Mouse (Mus musculus) stomach, embryonic 14.5 days (tissue): ENCODE measurements around the gene Rbks. TPM values are rescaled to one million over a fixed set of nuclear protein-coding genes. Genes with fewer than 3 reads are reported as not detected.

ENCODE experiments used
- ATAC-seq: fragments of 200-750 bp; cut with Nextera tagmentation; 2 replicates; pipeline ENCODE4 v1.8.0; 2017; ENCODE audit warnings: low read depth, moderate TSS enrichment; ENCODE audit not compliant: insufficient number of reproducible peaks, insufficient read depth, low FRiP score
- H3K27ac ChIP-seq: fragments of 300-500 bp; sonication (generic); 2 replicates; pipeline ENCODE4 v1.5.1; 2014; ENCODE audit warnings: mild to moderate bottlenecking, low read length, moderate library complexity, mixed read lengths
- H3K27me3 ChIP-seq: fragments of 300-500 bp; sonication (generic); 2 replicates; pipeline ENCODE4 v1.6.1; 2014; ENCODE audit warnings: low read length, control low read depth, mixed read lengths; ENCODE audit not compliant: control insufficient read depth, insufficient read depth
- H3K36me3 ChIP-seq: fragments of 300-500 bp; sonication (generic); 2 replicates; pipeline ENCODE4 v1.6.1; 2014; ENCODE audit warnings: mild to moderate bottlenecking, control low read depth, low read length, moderate library complexity, mixed read lengths; ENCODE audit not compliant: control insufficient read depth, insufficient read depth
- H3K4me1 ChIP-seq: fragments of 300-500 bp; sonication (generic); 2 replicates; pipeline ENCODE4 v1.6.1; 2014; ENCODE audit warnings: low read length, control low read depth, mixed read lengths; ENCODE audit not compliant: control insufficient read depth, insufficient read depth
- H3K4me2 ChIP-seq: fragments of 300-500 bp; sonication (generic); replicated peaks from 2 replicates; pipeline ENCODE4 v1.6.1; 2014; ENCODE audit warnings: low read depth, low read length, control low read depth
- H3K4me3 ChIP-seq: fragments of 300-500 bp; sonication (generic); 2 replicates; pipeline ENCODE4 v1.5.1; 2014; ENCODE audit warnings: low read depth, low read length, control low read depth
- H3K9ac ChIP-seq: fragments of 300-500 bp; sonication (generic); replicated peaks from 2 replicates; pipeline ENCODE4 v1.6.1; 2014; ENCODE audit warnings: low read depth, mild to moderate bottlenecking, control low read depth, low read length, moderate library complexity, mixed read lengths
- H3K9me3 ChIP-seq: fragments of 300-500 bp; sonication (generic); 2 replicates; pipeline ENCODE4 v1.6.1; 2016; ENCODE audit warnings: low read depth, low read length, control low read depth; ENCODE audit not compliant: control insufficient read depth
- WGBS: fragments of 180-500 bp; shearing (Covaris S2); extraction: QIAGEN DNeasy Blood & Tissue Kit; methylation state at CpG from one replicate; pipeline ENCODE4 v1.1.7; 2014; 5-methylcytosine and 5-hydroxymethylcytosine counted together
- polyA plus RNA-seq: library from polyadenylated mRNA; unstranded; fragments of >200 nt; fragmentation: Nextera tagmentation; extraction: Ambion mirVana; gene quantifications from 2 replicates; pipeline ENCODE4 v1.2.1, GENCODE M21; 2014

Rbks gene
- polyA plus RNA-seq, 1 experiment from 2014 or later: 2.2 TPM

DNA sequence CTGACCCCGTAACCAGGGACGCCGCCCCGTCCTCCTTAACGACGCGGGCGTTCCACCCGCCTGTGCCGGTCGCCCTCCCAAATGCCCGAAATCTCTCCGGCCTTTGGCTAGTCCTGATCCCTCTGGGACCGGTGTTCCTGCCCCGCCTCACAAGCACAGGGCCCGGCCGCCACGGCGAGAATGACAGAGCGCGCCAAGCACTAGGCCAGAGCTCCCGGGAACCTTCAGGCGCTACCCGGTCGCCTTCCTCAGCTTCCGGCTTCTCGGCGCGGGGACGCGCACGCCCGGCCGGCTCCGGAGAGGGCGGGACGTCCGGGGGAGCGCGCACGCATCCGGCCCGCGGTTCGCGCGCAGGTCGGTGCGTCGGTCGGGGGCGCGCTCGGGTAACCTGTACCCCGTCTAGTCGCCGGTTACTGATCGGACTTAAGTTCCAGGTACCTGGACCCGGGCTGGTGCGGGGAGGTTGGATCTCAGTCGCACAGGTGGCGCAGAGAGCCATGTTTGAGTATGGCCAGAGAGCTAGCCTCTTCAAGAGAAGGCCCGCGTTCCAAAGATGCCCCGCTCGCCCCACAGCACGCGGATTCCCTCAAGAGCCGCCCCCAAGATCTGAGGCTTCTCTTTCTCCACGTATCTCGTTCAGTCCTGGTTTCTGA, 343 bp upstream of the Rbks start, which contains the start of gene Babam2:
Babam2 (plus strand) TSS at position 41 of the 653 bp plus-strand sequence.
- Histone ChIP-seq H3K4me3 (peak within 1 kb of the TSS; percentile 68), H3K36me3 (no peaks in the 10 kb centered on the region), H3K4me1 (0 out of 2 replicates have a peak, but pooled peaks cover 11% of the 10 kb centered on the region), H3K27ac (peak within 1 kb of the TSS; percentile 95), H3K9me3 (no peaks in the 10 kb centered on the region), H3K4me2 (peak within 1 kb of the TSS; percentile 67), H3K9ac (peak within 1 kb of the TSS; percentile 75), H3K27me3 (no peaks in the 10 kb centered on the region)
- WGBS: under 1% methylated on average over 71 of the region's 71 CpGs
- peak; percentile 92 for ATAC-seq

DNA sequence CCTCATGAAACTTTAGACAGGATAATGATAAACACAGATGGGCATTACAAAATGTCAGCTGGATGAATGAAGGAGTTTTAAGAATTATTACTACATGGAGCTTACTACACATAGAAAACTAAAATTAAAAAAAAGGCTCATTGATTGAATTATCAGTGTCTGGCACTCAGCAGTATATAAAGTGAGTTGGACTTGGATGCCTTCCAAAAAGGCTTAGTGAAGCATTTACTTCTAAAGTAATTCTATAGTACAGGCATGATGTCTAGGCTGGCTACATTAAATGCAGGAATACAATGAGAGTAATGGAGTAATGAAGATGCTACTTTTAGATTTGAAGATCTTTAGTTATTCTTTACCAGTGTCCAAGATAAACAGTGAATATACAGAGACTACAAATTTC, 4.2 kb downstream of the Rbks start:
- no peak overlapping the region for H3K27ac ChIP-seq
- 0 out of 2 replicates have a peak, but pooled peaks cover 6% of the 10 kb centered on the region for H3K4me1 ChIP-seq
- H3K27me3 ChIP-seq: no peaks in the 10 kb centered on the region
- no peak overlapping the region for H3K4me3 ChIP-seq
- H3K9me3 ChIP-seq: no peaks in the 10 kb centered on the region
- H3K36me3 ChIP-seq: no peaks in the 10 kb centered on the region
- no peak for ATAC-seq
- no peak overlapping the region for H3K9ac ChIP-seq
- H3K4me2 ChIP-seq: no peak overlapping the region

DNA sequence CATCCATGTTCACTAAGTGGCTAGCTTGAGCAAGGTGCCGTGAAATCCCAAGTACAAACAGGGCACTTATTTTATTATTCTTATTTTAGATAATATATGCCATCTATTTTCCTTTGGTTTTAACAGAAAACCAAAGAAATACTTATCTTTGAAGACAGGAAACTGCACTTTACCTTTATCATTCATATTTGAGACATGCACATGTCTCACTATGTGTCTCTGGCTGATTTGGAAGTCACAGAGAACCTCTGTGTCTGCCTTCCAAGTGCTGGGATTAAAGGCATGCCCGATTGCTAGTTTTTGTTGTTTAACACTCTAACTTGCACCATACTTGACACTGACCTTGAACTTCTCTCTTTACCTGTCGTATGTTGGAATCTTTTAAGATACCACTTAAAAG, 9.5 kb downstream of the Rbks start:
- 85% methylated on average over 3 of the region's 3 CpGs for WGBS
- ATAC-seq: no peak
- no peaks in the 10 kb centered on the region for H3K9me3 ChIP-seq
- 0 out of 2 replicates have a peak, but pooled peaks cover 2% of the 10 kb centered on the region for H3K4me1 ChIP-seq
- H3K27ac ChIP-seq: no peak overlapping the region
- H3K4me3 ChIP-seq: no peak overlapping the region
- H3K36me3 ChIP-seq: no peaks in the 10 kb centered on the region
- no peaks in the 10 kb centered on the region for H3K27me3 ChIP-seq
- no peak overlapping the region for H3K4me2 ChIP-seq
- no peak overlapping the region for H3K9ac ChIP-seq

DNA sequence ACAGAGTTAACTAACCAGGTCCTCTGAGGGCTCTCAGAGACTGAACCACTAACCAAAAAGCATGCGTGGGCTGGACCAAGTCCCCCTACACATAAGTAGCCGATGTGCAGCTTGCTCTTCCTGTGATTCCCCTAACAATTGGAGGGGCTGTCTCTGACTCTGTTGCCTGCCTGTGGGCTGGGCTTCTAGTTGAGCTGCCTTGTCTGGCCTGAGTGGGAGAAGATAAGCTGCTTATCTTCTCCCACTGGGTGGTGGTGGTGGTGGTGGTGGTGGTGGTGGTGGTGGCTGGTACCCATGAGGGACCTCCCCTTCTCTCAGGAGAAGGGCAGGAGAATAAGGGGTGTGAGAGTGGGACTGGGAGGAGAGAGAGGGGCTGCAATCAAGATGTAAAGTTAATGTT, 11.4 kb downstream of the Rbks start:
- WGBS: 64% methylated on average over 2 of the region's 2 CpGs
- no peak for ATAC-seq
- Histone ChIP-seq H3K36me3 (no peaks in the 10 kb centered on the region), H3K4me3 (no peak overlapping the region), H3K27ac (no peak overlapping the region), H3K4me2 (no peak overlapping the region), H3K9ac (no peak overlapping the region), H3K27me3 (no peaks in the 10 kb centered on the region), H3K9me3 (no peaks in the 10 kb centered on the region), H3K4me1 (no peaks in the 10 kb centered on the region)

DNA sequence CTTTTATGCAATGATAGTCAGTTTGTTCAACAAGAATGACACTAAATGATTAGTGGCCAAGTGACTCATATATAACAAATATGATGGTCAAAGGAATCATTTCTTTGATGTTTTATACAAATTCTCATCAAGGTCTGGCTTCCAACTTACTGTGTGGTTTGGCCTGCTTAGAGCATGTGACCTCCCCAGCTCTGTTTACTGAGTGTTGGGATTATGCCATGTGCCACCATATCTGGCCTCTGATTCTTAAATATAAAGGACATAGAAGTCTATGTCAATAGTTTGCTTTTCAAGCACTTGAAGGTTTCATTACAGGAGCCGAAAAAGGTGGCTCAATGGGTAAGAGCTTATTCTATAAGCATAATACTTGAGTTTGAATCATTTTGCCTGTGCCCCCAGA, 15.1 kb downstream of the Rbks start:
- no peak overlapping the region for H3K9ac ChIP-seq
- 86% methylated on average over 1 of the region's 1 CpGs for WGBS
- H3K27me3 ChIP-seq: no peaks in the 10 kb centered on the region
- H3K4me3 ChIP-seq: no peak overlapping the region
- H3K4me2 ChIP-seq: no peak overlapping the region
- no peaks in the 10 kb centered on the region for H3K36me3 ChIP-seq
- H3K4me1 ChIP-seq: no peaks in the 10 kb centered on the region
- H3K27ac ChIP-seq: no peak overlapping the region
- H3K9me3 ChIP-seq: no peaks in the 10 kb centered on the region
- ATAC-seq: no peak

DNA sequence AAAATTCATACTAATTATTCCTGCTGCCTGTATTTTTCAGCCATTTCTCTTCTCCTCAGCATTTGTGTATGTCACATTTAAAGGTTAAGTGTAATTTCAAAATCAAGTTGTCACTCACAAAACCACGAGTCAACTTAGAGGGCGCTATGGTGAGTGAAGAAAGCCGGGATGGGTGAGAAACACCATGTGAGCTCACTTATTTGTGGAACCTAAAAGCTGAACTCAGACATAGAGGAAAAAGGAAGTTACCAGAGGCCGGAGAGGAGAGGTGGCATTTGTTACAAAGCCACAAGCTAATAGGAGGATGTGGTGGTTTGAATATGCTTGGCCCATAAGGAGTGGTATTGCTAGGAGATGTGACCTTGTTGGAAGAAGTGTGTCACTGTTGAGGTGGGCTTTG, 17.2 kb downstream of the Rbks start:
- ATAC-seq: no peak
- 73% methylated on average over 4 of the region's 4 CpGs for WGBS

DNA sequence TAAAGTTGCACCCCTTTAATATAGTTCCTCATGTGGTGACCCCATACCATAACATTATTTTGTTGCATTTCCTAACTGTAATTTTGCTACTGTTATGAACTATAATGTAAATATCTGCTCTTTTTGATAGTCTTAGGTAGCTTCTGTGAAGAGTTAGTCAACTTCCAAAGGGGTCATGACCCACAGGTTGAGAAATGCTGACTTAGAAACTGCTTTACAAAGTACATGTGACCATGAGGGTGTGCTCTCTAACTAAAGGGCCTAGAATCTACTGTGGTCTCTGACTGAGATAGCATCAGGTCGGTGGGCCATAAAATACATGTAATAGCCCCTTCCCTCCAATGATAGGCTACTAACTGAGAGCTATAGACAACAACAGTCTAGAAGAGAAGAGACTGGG, 19.4 kb downstream of the Rbks start:
- no peak overlapping the region for H3K4me2 ChIP-seq
- no peak for ATAC-seq
- no peaks in the 10 kb centered on the region for H3K27me3 ChIP-seq
- no peaks in the 10 kb centered on the region for H3K36me3 ChIP-seq
- no peak overlapping the region for H3K27ac ChIP-seq
- no peaks in the 10 kb centered on the region for H3K9me3 ChIP-seq
- no peak overlapping the region for H3K9ac ChIP-seq
- H3K4me3 ChIP-seq: no peak overlapping the region
- 68% methylated on average over 1 of the region's 1 CpGs for WGBS
- no peaks in the 10 kb centered on the region for H3K4me1 ChIP-seq

More for the DNA sequence above, 17.2 kb downstream of the Rbks start:
- no peak overlapping the region for H3K4me2 ChIP-seq
- no peaks in the 10 kb centered on the region for H3K4me1 ChIP-seq
- no peaks in the 10 kb centered on the region for H3K27me3 ChIP-seq
- H3K9ac ChIP-seq: no peak overlapping the region
- H3K9me3 ChIP-seq: no peaks in the 10 kb centered on the region
- no peak overlapping the region for H3K4me3 ChIP-seq
- H3K27ac ChIP-seq: no peak overlapping the region
- no peaks in the 10 kb centered on the region for H3K36me3 ChIP-seq

DNA sequence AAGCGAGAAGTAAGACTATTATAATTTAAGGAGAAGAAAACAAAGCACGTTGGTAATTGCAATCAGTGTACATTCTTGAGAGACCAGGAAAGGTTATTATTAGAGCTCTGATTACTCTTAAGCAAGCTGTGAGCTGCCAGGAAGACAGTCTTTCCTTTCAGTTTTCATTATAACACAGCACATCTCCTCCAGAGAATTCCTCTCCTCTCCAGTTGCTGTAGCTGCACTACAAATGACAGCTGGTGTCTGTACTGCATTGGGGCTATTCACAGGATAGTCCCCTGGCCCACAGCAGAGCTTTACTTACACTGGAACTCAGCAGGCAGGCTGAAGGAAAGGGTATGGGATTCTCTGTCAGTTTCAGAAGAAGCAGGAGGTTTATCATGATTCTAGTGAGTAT, 24.0 kb downstream of the Rbks start:
- H3K27ac ChIP-seq: no peak overlapping the region
- no peak overlapping the region for H3K9ac ChIP-seq
- no peak for ATAC-seq
- no peaks in the 10 kb centered on the region for H3K9me3 ChIP-seq
- H3K36me3 ChIP-seq: no peaks in the 10 kb centered on the region
- no peak overlapping the region for H3K4me3 ChIP-seq
- no peaks in the 10 kb centered on the region for H3K27me3 ChIP-seq
- 74% methylated on average over 2 of the region's 2 CpGs for WGBS
- H3K4me1 ChIP-seq: peaks cover 4% of the 10 kb centered on the region; the same call in 1 of the 2 replicates
- no peak overlapping the region for H3K4me2 ChIP-seq

DNA sequence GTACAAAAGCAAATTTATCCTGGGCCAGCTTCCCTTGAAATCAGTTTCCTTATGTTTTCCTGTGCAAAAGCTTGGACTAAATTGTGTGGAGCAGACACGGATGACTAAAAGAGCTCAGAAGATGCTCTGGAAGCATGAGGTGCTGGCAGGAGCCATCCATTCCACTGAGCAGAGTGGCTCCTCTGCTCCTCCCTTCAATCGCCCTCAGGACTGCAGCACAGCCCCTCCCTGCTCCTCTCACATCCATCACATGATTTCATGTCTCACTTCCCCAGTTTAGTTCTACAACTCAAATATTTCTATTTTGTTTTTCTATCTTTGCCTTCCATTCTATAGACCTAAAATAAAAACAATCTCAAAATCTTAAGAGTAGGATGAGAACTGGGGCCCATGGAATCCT, 26.3 kb downstream of the Rbks start:
- Histone ChIP-seq H3K9ac (no peak overlapping the region), H3K4me1 (peaks cover 4% of the 10 kb centered on the region; the same call in 1 of the 2 replicates), H3K27me3 (no peaks in the 10 kb centered on the region), H3K36me3 (no peaks in the 10 kb centered on the region), H3K9me3 (no peaks in the 10 kb centered on the region), H3K4me3 (no peak overlapping the region), H3K4me2 (no peak overlapping the region), H3K27ac (no peak overlapping the region)
- WGBS: 43% methylated on average over 2 of the region's 2 CpGs
- no peak for ATAC-seq
